Mouse (Mus musculus): ENCODE measurements at regions not wholly inside any gene's neighbourhood (a gene's known extent, or its start where the extent isn't known, plus 50 kb on each side); places are given as distances from the start of the nearest gene placed in this dataset.

- Histone ChIP-seq H3K27me3 (ENCODE audit: insufficient read depth, low read length) (no peaks in the 10 kb centered on the region), H3K36me3 (ENCODE audit: insufficient read depth, low read length) (no peaks in the 10 kb centered on the region), H3K4me1 (replicated peaks; ENCODE audit: low read depth, low read length) (no peaks in the 10 kb centered on the region), H3K4me3 (replicated peaks; ENCODE audit: low read length) (no peak overlapping the region), H3K9me3 (ENCODE audit: low read length) (no peaks in the 10 kb centered on the region)
- TF ChIP-seq CTCF (conservative IDR thresholded peaks at IDR 0.05; ENCODE audit: low read length) (no peak), NANOG (IDR thresholded peaks at IDR 0.05; ENCODE audit: borderline replicate concordance, low read length) (no peak), POU5F1 (IDR thresholded peaks at IDR 0.05; ENCODE audit: borderline replicate concordance, low read length) (no peak)
Measured at GRCm38 (mm10) chr1:148934366-148934765, 1026.7 kb downstream of the Pla2g4a start.

DNA sequence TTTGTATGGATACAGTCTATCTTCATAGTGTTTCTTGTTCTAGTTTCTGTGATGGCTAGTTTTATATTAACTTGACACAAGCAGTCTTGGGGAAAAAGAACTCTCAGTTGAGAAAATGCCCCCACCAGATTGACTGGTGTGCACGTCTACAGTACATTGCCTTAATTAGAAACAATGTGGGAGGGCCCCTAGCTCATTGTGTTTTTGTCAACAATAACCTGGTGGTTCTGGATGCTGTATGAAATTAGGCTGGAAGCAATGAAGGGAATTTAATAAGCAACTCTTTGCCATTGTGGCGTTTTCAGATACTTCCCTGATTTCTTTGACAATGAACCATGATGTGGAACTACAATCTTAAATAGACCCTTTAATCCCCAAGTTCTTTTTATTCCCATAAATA, 1036.6 kb downstream of the Pla2g4a start:
- H3K4me1 ChIP-seq (replicated peaks; ENCODE audit: low read depth, low read length) = no peaks in the 10 kb centered on the region
- no peaks in the 10 kb centered on the region for H3K27me3 ChIP-seq (ENCODE audit: insufficient read depth, low read length)
- no peaks in the 10 kb centered on the region for H3K36me3 ChIP-seq (ENCODE audit: insufficient read depth, low read length)
- no peak overlapping the region for H3K4me3 ChIP-seq (replicated peaks; ENCODE audit: low read length)
- H3K9me3 ChIP-seq (ENCODE audit: low read length) = no peaks in the 10 kb centered on the region
- TF ChIP-seq NANOG (IDR thresholded peaks at IDR 0.05; ENCODE audit: borderline replicate concordance, low read length) = no peak
- TF ChIP-seq POU5F1 (IDR thresholded peaks at IDR 0.05; ENCODE audit: borderline replicate concordance, low read length) = no peak
- TF ChIP-seq CTCF (conservative IDR thresholded peaks at IDR 0.05; ENCODE audit: low read length) = no peak

DNA sequence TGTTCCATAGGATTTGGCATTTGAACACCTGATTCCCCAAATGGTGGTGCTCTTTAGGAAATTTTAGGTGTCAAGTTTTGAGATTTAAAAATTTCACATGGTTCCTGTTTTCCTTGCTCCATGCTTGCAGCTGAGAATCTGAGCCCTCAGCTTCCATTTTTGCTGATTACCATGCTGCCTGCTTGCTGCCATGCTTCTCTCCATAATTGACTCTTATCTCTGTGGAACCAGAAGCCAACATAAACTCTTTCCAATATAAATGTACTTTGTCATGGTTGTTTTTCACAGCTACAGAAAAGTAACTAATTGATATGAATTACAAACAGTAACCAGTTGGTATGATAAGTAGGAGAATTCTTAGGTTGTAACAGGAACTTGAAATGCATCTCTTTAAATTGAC, 1044.0 kb downstream of the Pla2g4a start:
- no peak overlapping the region for H3K4me3 ChIP-seq (replicated peaks; ENCODE audit: low read length)
- TF ChIP-seq POU5F1 (IDR thresholded peaks at IDR 0.05; ENCODE audit: borderline replicate concordance, low read length) = no peak
- TF ChIP-seq NANOG (IDR thresholded peaks at IDR 0.05; ENCODE audit: borderline replicate concordance, low read length) = no peak
- TF ChIP-seq CTCF (conservative IDR thresholded peaks at IDR 0.05; ENCODE audit: low read length) = no peak

GRCm38 (mm10) chr1:148912819-148913218, 1048.3 kb downstream of the Pla2g4a start:
- no peaks in the 10 kb centered on the region for H3K4me1 ChIP-seq (replicated peaks; ENCODE audit: low read depth, low read length)
- H3K27me3 ChIP-seq (ENCODE audit: insufficient read depth, low read length) = no peaks in the 10 kb centered on the region
- H3K9me3 ChIP-seq (ENCODE audit: low read length) = no peaks in the 10 kb centered on the region
- TF ChIP-seq CTCF (conservative IDR thresholded peaks at IDR 0.05; ENCODE audit: low read length) = no peak
- no peak for TF ChIP-seq POU5F1 (IDR thresholded peaks at IDR 0.05; ENCODE audit: borderline replicate concordance, low read length)
- no peak for TF ChIP-seq NANOG (IDR thresholded peaks at IDR 0.05; ENCODE audit: borderline replicate concordance, low read length)
- H3K4me3 ChIP-seq (replicated peaks; ENCODE audit: low read length) = no peak overlapping the region
- H3K36me3 ChIP-seq (ENCODE audit: insufficient read depth, low read length) = no peaks in the 10 kb centered on the region

More for the DNA sequence above, 1044.0 kb downstream of the Pla2g4a start:
- Histone ChIP-seq H3K36me3 (ENCODE audit: insufficient read depth, low read length) (no peaks in the 10 kb centered on the region), H3K27me3 (ENCODE audit: insufficient read depth, low read length) (no peaks in the 10 kb centered on the region), H3K4me1 (replicated peaks; ENCODE audit: low read depth, low read length) (no peaks in the 10 kb centered on the region), H3K9me3 (ENCODE audit: low read length) (no peaks in the 10 kb centered on the region)

- Histone ChIP-seq H3K4me1 (replicated peaks; ENCODE audit: low read depth, low read length) (no peaks in the 10 kb centered on the region), H3K27me3 (ENCODE audit: insufficient read depth, low read length) (no peaks in the 10 kb centered on the region), H3K4me3 (replicated peaks; ENCODE audit: low read length) (no peak overlapping the region), H3K9me3 (ENCODE audit: low read length) (no peaks in the 10 kb centered on the region), H3K36me3 (ENCODE audit: insufficient read depth, low read length) (no peaks in the 10 kb centered on the region)
- TF ChIP-seq POU5F1 (IDR thresholded peaks at IDR 0.05; ENCODE audit: borderline replicate concordance, low read length) = no peak
- no peak for TF ChIP-seq NANOG (IDR thresholded peaks at IDR 0.05; ENCODE audit: borderline replicate concordance, low read length)
- TF ChIP-seq CTCF (conservative IDR thresholded peaks at IDR 0.05; ENCODE audit: low read length) = no peak
Measured at GRCm38 (mm10) chr1:148904067-148904466, 1057.0 kb downstream of the Pla2g4a start.

- TF ChIP-seq POU5F1 (IDR thresholded peaks at IDR 0.05; ENCODE audit: borderline replicate concordance, low read length) (no peak), CTCF (conservative IDR thresholded peaks at IDR 0.05; ENCODE audit: low read length) (no peak), NANOG (IDR thresholded peaks at IDR 0.05; ENCODE audit: borderline replicate concordance, low read length) (no peak)
- Histone ChIP-seq H3K9me3 (ENCODE audit: low read length) (no peaks in the 10 kb centered on the region), H3K27me3 (ENCODE audit: insufficient read depth, low read length) (no peaks in the 10 kb centered on the region), H3K4me1 (replicated peaks; ENCODE audit: low read depth, low read length) (no peaks in the 10 kb centered on the region), H3K4me3 (replicated peaks; ENCODE audit: low read length) (no peak overlapping the region), H3K36me3 (ENCODE audit: insufficient read depth, low read length) (no peaks in the 10 kb centered on the region)
Measured at GRCm38 (mm10) chr1:148903093-148903492, 1058.0 kb downstream of the Pla2g4a start.

- no peaks in the 10 kb centered on the region for H3K9me3 ChIP-seq (ENCODE audit: low read length)
- H3K4me3 ChIP-seq (replicated peaks; ENCODE audit: low read length) = no peak overlapping the region
- no peaks in the 10 kb centered on the region for H3K4me1 ChIP-seq (replicated peaks; ENCODE audit: low read depth, low read length)
- no peaks in the 10 kb centered on the region for H3K27me3 ChIP-seq (ENCODE audit: insufficient read depth, low read length)
- TF ChIP-seq CTCF (conservative IDR thresholded peaks at IDR 0.05; ENCODE audit: low read length) (no peak), POU5F1 (IDR thresholded peaks at IDR 0.05; ENCODE audit: borderline replicate concordance, low read length) (no peak), NANOG (IDR thresholded peaks at IDR 0.05; ENCODE audit: borderline replicate concordance, low read length) (no peak)
- no peaks in the 10 kb centered on the region for H3K36me3 ChIP-seq (ENCODE audit: insufficient read depth, low read length)
Measured at GRCm38 (mm10) chr1:148901319-148902033, 1059.6 kb downstream of the Pla2g4a start.

GRCm38 (mm10) chr1:148870788-148871187, 1090.3 kb downstream of the Pla2g4a start:
- no peak for TF ChIP-seq CTCF (conservative IDR thresholded peaks at IDR 0.05; ENCODE audit: low read length)
- no peak for TF ChIP-seq NANOG (IDR thresholded peaks at IDR 0.05; ENCODE audit: borderline replicate concordance, low read length)
- no peak for TF ChIP-seq POU5F1 (IDR thresholded peaks at IDR 0.05; ENCODE audit: borderline replicate concordance, low read length)
- Histone ChIP-seq H3K9me3 (ENCODE audit: low read length) (no peaks in the 10 kb centered on the region), H3K4me1 (replicated peaks; ENCODE audit: low read depth, low read length) (no peaks in the 10 kb centered on the region), H3K36me3 (ENCODE audit: insufficient read depth, low read length) (no peaks in the 10 kb centered on the region), H3K4me3 (replicated peaks; ENCODE audit: low read length) (no peak overlapping the region), H3K27me3 (ENCODE audit: insufficient read depth, low read length) (no peaks in the 10 kb centered on the region)

DNA sequence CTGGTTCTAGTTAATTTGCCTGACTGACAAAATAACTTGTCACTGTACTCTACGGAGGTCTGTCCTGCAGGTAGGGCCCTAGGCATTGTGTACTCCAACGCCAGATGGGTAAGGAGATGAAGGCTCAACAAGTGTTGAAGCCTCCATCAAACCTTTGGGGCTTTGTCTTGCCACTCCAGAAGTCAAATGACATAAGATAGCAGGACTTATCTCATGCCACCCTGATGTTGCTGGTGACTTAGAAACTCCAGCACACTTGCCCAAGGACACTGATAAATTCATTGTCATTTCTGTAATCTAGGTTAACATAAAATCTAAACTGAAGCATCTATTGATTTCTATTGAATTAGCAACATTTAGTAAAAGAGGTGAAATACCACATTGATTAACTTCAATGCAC, 1097.5 kb downstream of the Pla2g4a start:
- no peaks in the 10 kb centered on the region for H3K27me3 ChIP-seq (ENCODE audit: insufficient read depth, low read length)
- no peak for TF ChIP-seq NANOG (IDR thresholded peaks at IDR 0.05; ENCODE audit: borderline replicate concordance, low read length)
- no peak overlapping the region for H3K4me3 ChIP-seq (replicated peaks; ENCODE audit: low read length)
- no peaks in the 10 kb centered on the region for H3K36me3 ChIP-seq (ENCODE audit: insufficient read depth, low read length)
- H3K4me1 ChIP-seq (replicated peaks; ENCODE audit: low read depth, low read length) = no peaks in the 10 kb centered on the region
- H3K9me3 ChIP-seq (ENCODE audit: low read length) = no peaks in the 10 kb centered on the region
